Mouse (Mus musculus) left cerebral cortex, adult 18-20 months (tissue): ENCODE results near the gene Eif2b3. TPM values are rescaled to one million over a fixed set of nuclear protein-coding genes. Genes with fewer than 3 reads are reported as not detected.

Experiments used
- DNase-seq, 2 experiments: peaks; one replicate each; pipeline ENCODE4 v3.0.0; 2021 to 2022; ENCODE audit warnings: low spot score in 2 of 2, mixed read lengths in 1 of 2
- total RNA-seq, 2 experiments: library from RNA; stranded (reverse); gene quantifications; 2 replicates each; pipeline ENCODE4 v1.2.3; 2021

Gene Eif2b3
- total RNA-seq, 2 experiments from 2014 or later, result 18.8 to 20.6 TPM

GRCm38 (mm10) chr4:117094626-117095361 is 75.6 kb downstream of the Eif2b3 start:
- no peak for DNase-seq

GRCm38 (mm10) chr4:117095551-117096452 is 76.6 kb downstream of the Eif2b3 start, which contains the start of gene Ptch2:
Gene Ptch2 (plus strand): TSS chr4:117096075.
- peak; percentile 16 to 26 for DNase-seq

- DNase-seq, result no peak
These were observed 77.5 kb downstream of the Eif2b3 start for GRCm38 (mm10) chr4:117096666-117097065.

- no peak for DNase-seq
These were observed 79.0 kb downstream of the Eif2b3 start for GRCm38 (mm10) chr4:117097969-117098763.

- DNase-seq, result no peak
These were observed 79.5 kb downstream of the Eif2b3 start for GRCm38 (mm10) chr4:117098764-117099036.

GRCm38 (mm10) chr4:117100036-117100435 is 80.8 kb downstream of the Eif2b3 start:
- no peak for DNase-seq

GRCm38 (mm10) chr4:117101218-117101617 is 82.0 kb downstream of the Eif2b3 start:
- DNase-seq, result no peak

- DNase-seq, result no peak
These were observed 85.5 kb downstream of the Eif2b3 start for GRCm38 (mm10) chr4:117104672-117105071.

- DNase-seq, result no peak
These were observed 85.9 kb downstream of the Eif2b3 start for GRCm38 (mm10) chr4:117105127-117105526.

GRCm38 (mm10) chr4:117107813-117108523 is 88.8 kb downstream of the Eif2b3 start:
- no peak for DNase-seq

GRCm38 (mm10) chr4:117108524-117108849 is 89.3 kb downstream of the Eif2b3 start:
- no peak for DNase-seq

- DNase-seq, result no peak
These were observed 90.1 kb downstream of the Eif2b3 start for GRCm38 (mm10) chr4:117109330-117109729.

GRCm38 (mm10) chr4:117110249-117110648 is 91.0 kb downstream of the Eif2b3 start:
- DNase-seq, result no peak

- DNase-seq, result no peak
These were observed 91.8 kb downstream of the Eif2b3 start for GRCm38 (mm10) chr4:117110985-117111384.

GRCm38 (mm10) chr4:117113237-117113636 is 94.0 kb downstream of the Eif2b3 start:
- no peak for DNase-seq

GRCm38 (mm10) chr4:117115592-117115991 is 96.4 kb downstream of the Eif2b3 start:
- DNase-seq, result no peak

GRCm38 (mm10) chr4:117117931-117118330 is 98.7 kb downstream of the Eif2b3 start:
- no peak for DNase-seq

- DNase-seq, result no peak
These were observed 100.4 kb downstream of the Eif2b3 start for GRCm38 (mm10) chr4:117119636-117120035.

- DNase-seq, result no peak
These were observed 100.8 kb downstream of the Eif2b3 start for GRCm38 (mm10) chr4:117120052-117120444.

GRCm38 (mm10) chr4:117120445-117121414 is 101.5 kb downstream of the Eif2b3 start:
- peak; percentile 95 for DNase-seq
